Mouse (Mus musculus) E14TG2a.4 (cell line): ENCODE results near the gene Thsd7a.

ENCODE experiments used
- CTCF ChIP-seq: conservative IDR thresholded peaks from 2 replicates; pipeline ENCODE4 v1.5.1; 2014; ENCODE audit warnings: low read length
- NANOG ChIP-seq: IDR thresholded peaks from 2 replicates; pipeline ENCODE4 v1.6.1; 2014; ENCODE audit warnings: borderline replicate concordance, low read length, mixed read lengths
- POU5F1 ChIP-seq: IDR thresholded peaks from 2 replicates; pipeline ENCODE4 v1.6.1; 2014; ENCODE audit warnings: low read length, borderline replicate concordance

DNA sequence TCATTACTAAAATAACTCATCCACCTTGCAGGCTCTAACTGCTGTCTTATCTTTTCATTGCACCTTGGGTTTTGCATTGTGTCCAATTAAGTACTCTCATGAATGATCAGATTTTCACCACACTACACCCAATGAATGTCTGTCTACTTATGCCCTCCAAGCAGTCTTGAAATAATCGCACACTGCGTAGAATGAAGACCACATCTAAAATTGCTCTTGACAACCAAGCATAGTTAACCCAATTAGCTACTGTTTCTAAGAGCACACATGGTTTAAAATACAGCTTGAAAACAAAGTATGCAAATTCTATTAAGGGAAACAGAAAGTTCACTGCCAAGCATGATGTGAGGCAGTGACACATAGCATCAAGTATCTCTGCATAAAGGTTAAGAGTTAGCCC, 188.7 kb downstream of the Thsd7a start:
- TF ChIP-seq CTCF: no peak
- no peak for TF ChIP-seq POU5F1
- no peak for TF ChIP-seq NANOG
